Comparison of ENCODE assay signal across 8 mouse cellular contexts in the genomic region with DNA sequence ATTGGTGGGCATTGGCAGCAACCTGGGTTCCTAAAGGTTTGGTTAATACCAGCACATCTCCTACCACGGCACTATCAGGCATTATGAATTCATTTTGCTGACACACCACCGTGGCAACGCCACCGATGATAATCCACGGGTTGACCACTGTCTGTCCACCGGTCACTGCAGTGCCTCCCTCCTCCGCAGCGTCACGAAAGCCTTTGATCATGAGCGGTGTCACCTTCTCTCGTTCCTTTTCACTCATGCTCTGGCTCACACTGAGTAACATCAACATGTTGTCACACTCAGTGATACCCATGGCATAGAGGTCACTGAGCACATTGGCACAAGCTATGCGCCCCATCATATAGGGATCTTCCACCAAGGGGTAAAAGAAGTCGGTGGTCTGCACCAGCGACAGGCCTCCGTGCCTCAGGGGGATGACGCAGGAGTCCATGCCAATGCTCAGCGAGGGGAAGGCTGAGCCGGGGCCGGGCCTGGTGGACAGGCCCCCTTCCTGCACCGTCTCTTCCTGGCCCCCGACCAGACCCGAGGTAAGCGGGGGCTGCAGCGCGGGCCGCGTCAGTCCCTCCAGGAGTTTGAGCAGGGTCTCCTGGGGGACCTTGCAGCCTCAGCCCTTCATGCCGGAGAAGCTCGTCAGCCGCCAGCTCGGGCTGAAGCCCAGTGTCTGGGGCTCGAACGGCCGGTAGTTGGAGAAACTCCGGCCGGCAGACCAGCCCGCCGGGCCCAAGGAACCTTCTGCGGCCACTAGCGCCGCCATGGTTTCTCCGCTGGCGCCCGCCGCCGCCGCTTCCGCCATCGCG. TPM values are rescaled to one million over a fixed set of nuclear protein-coding genes. Genes with fewer than 3 reads are reported as not detected.
DNase-seq lines count a peak whose midpoint lies in the region; ATAC-seq lines count a peak whose summit lies in the region.

No protein-coding gene starts in this region.

- peak overlapping the region; percentile 85 for H3K4me3 ChIP-seq in hindbrain, embryonic 16.5 days (ENCODE audit: low read length)

- peaks cover 10% of the 10 kb centered on the region for H3K4me1 ChIP-seq in hindbrain, embryonic 16.5 days (ENCODE audit: control insufficient read depth, insufficient read depth, low read depth, low read length)

- peaks cover 2% of the 10 kb centered on the region for H3K9me3 ChIP-seq in hindbrain, embryonic 16.5 days (ENCODE audit: control insufficient read depth, low read length)

- no peaks in the 10 kb centered on the region for H3K27me3 ChIP-seq in hindbrain, embryonic 16.5 days (replicated peaks; ENCODE audit: control insufficient read depth, insufficient read depth, low read length)

- peak overlapping the region; percentile 88 for H3K27ac ChIP-seq in hindbrain, embryonic 16.5 days (ENCODE audit: low read depth, low read length)

- peak overlapping the region; percentile 92 for H3K9ac ChIP-seq in hindbrain, embryonic 16.5 days (ENCODE audit: low read depth, low read length)

- peaks cover 4% of the 10 kb centered on the region for H3K36me3 ChIP-seq in hindbrain, embryonic 16.5 days (ENCODE audit: control insufficient read depth, insufficient read depth, low read length)

- peak overlapping the region; percentile 65 for H3K4me2 ChIP-seq in hindbrain, embryonic 16.5 days (ENCODE audit: low read length)

- peak; percentile 28 for DNase-seq in ovary, postnatal 14 days (ENCODE audit: low spot score)
- no peak for DNase-seq in ovary, postnatal 10 days (ENCODE audit: low spot score)
- DNase-seq in brain, adult 2 months (ENCODE audit: low read depth, low spot score), result peak; percentile 27
- DNase-seq in lung, postnatal 14 days, result peak; percentile 39
- DNase-seq in testis, postnatal 10 days (ENCODE audit: low spot score), result peak; percentile 69
- no peak for DNase-seq in frontal cortex, postnatal 10 days (ENCODE audit: low spot score in 2 of 2)

- peak; percentile 50 for ATAC-seq in erythroblast, adult 5-6 weeks (replicated peaks; ENCODE audit: low FRiP score, poor library complexity, severe bottlenecking)
- peak; percentile 69 for ATAC-seq in hindbrain, embryonic 16.5 days

- WGBS in hindbrain, embryonic 16.5 days, result 17% methylated on average over 43 of the region's 50 CpGs

RNA-seq across cellular contexts. Expression of a gene that starts 0.5 kb away (rescaled TPM):
- 15.6 and 18.8 TPM in 2 replicates for total RNA-seq in erythroblast, adult 5-6 weeks (2015; ENCODE audit: low replicate concordance)
- total RNA-seq in erythroblast, adult 5-6 weeks (2017; ENCODE audit: low replicate concordance), result 20.2 and 34.8 TPM in 2 replicates
- 54.2 and 58.9 TPM in 2 replicates for polyA plus RNA-seq in hindbrain, embryonic 16.5 days (2015; fragmentation: Nextera tagmentation; extraction: Ambion mirVana)

RNA-seq across cellular contexts. Expression of a gene that starts 12.8 kb away (rescaled TPM):
- total RNA-seq in erythroblast, adult 5-6 weeks (2015; ENCODE audit: low replicate concordance), result 14.0 and 24.8 TPM in 2 replicates
- 2.0 and 8.6 TPM in 2 replicates for total RNA-seq in erythroblast, adult 5-6 weeks (2017; ENCODE audit: low replicate concordance)
- polyA plus RNA-seq in hindbrain, embryonic 16.5 days (2015; fragmentation: Nextera tagmentation; extraction: Ambion mirVana), result 118 and 122 TPM in 2 replicates

RNA-seq across cellular contexts. Expression of a gene that starts 22.7 kb away (rescaled TPM):
- total RNA-seq in erythroblast, adult 5-6 weeks (2015; ENCODE audit: low replicate concordance), result 29.0 and 34.4 TPM in 2 replicates
- 4.0 and 10.4 TPM in 2 replicates for total RNA-seq in erythroblast, adult 5-6 weeks (2017; ENCODE audit: low replicate concordance)
- 0.26 and 0.44 TPM in 2 replicates for polyA plus RNA-seq in hindbrain, embryonic 16.5 days (2015; fragmentation: Nextera tagmentation; extraction: Ambion mirVana)

RNA-seq across cellular contexts. Expression of a gene that starts 29.2 kb away (rescaled TPM):
- total RNA-seq in erythroblast, adult 5-6 weeks (2015; ENCODE audit: low replicate concordance), result 1.7 TPM in 1 of 2 replicates, not detected in the other
- total RNA-seq in erythroblast, adult 5-6 weeks (2017; ENCODE audit: low replicate concordance), result 0.70 TPM in 1 of 2 replicates, not detected in the other
- 76.8 and 82.6 TPM in 2 replicates for polyA plus RNA-seq in hindbrain, embryonic 16.5 days (2015; fragmentation: Nextera tagmentation; extraction: Ambion mirVana)

RNA-seq across cellular contexts. Expression of a gene that starts 40.4 kb away (rescaled TPM):
- 189 and 204 TPM in 2 replicates for total RNA-seq in erythroblast, adult 5-6 weeks (2015; ENCODE audit: low replicate concordance)
- total RNA-seq in erythroblast, adult 5-6 weeks (2017; ENCODE audit: low replicate concordance), result 179 and 191 TPM in 2 replicates
- 12.1 and 12.3 TPM in 2 replicates for polyA plus RNA-seq in hindbrain, embryonic 16.5 days (2015; fragmentation: Nextera tagmentation; extraction: Ambion mirVana)

Comparison
In these comparisons a context has a peak if more than half of its experiments do, and no peak if none do; other contexts are left out.
1. DNase-seq: peak in ovary, postnatal 14 days (single experiment), brain, adult 2 months (single experiment), lung, postnatal 14 days (single experiment) and testis, postnatal 10 days (single experiment); none in ovary, postnatal 10 days (single experiment) and frontal cortex, postnatal 10 days (0 of 2).